Mouse (Mus musculus): ENCODE results near the gene Gcn1l1. TPM values are rescaled to one million over a fixed set of nuclear protein-coding genes. Genes with fewer than 3 reads are reported as not detected.

The Gcn1l1 gene
- polyA plus RNA-seq, 1 experiment, result 67.7 TPM

DNA sequence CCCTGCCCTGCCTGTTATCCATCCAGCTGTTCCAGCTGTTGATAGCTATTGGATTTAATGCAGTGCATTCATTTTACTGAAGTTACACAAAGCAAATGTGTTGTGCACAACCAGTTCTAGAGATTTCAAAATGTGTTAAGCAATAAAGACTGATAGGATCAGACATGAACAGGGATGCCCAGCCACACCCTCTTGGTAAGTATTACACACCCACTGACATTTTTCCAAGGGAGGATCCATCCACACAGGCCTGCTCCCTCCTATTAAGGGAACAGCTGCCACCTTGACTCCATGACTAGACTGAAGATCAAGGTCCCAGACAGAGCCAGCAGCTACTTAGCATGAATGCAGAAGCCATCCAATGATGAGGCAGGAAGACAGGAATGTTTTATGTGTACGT, 92.2 kb downstream of the Gcn1l1 start:
- TF ChIP-seq POLR2A (IDR thresholded peaks at IDR 0.05; ENCODE audit: control insufficient read depth, low read depth, low read length) (no peak), CTCF (IDR thresholded peaks at IDR 0.05; ENCODE audit: control insufficient read depth, insufficient read depth, insufficient replicate concordance, low read depth, low read length) (no peak)
- Histone ChIP-seq H3K4me3 (ENCODE audit: control insufficient read depth, low read depth, low read length) (no peak overlapping the region), H3K4me1 (ENCODE audit: control insufficient read depth, insufficient read depth, low read length) (peaks cover 7% of the 10 kb centered on the region), H3K36me3 (ENCODE audit: control insufficient read depth, insufficient read depth, low read length) (no peaks in the 10 kb centered on the region), H3K27ac (ENCODE audit: control insufficient read depth, insufficient read depth, low read depth, low read length) (no peak overlapping the region), H3K27me3 (ENCODE audit: control insufficient read depth, insufficient read depth, low read length) (no peaks in the 10 kb centered on the region)

DNA sequence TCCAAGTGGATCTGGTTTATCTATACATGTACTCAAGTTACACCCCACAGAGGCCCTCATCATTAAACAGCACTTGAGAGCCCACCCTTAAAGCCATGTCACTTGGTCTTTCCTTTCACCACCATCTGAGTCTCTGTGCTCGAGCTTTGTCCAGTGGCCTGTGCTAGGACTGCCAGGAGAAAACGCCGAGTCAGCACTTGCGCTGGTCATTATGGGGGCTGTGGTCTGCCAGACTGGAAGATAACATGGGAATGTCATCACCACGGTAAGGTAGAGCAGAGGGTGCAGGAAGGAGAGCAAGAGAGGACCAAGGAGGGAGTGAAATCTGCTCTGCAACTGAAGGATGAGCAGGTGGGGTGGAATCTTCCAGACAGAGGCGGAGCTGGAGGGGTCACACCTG, 93.3 kb downstream of the Gcn1l1 start:
- no peak overlapping the region for H3K4me3 ChIP-seq (ENCODE audit: control insufficient read depth, low read depth, low read length)
- no peak overlapping the region for H3K27ac ChIP-seq (ENCODE audit: control insufficient read depth, insufficient read depth, low read depth, low read length)
- H3K36me3 ChIP-seq (ENCODE audit: control insufficient read depth, insufficient read depth, low read length), result no peaks in the 10 kb centered on the region
- no peaks in the 10 kb centered on the region for H3K27me3 ChIP-seq (ENCODE audit: control insufficient read depth, insufficient read depth, low read length)
- H3K4me1 ChIP-seq (ENCODE audit: control insufficient read depth, insufficient read depth, low read length), result peaks cover 3% of the 10 kb centered on the region
- TF ChIP-seq CTCF (IDR thresholded peaks at IDR 0.05; ENCODE audit: control insufficient read depth, insufficient read depth, insufficient replicate concordance, low read depth, low read length), result no peak
- no peak for TF ChIP-seq POLR2A (IDR thresholded peaks at IDR 0.05; ENCODE audit: control insufficient read depth, low read depth, low read length)

DNA sequence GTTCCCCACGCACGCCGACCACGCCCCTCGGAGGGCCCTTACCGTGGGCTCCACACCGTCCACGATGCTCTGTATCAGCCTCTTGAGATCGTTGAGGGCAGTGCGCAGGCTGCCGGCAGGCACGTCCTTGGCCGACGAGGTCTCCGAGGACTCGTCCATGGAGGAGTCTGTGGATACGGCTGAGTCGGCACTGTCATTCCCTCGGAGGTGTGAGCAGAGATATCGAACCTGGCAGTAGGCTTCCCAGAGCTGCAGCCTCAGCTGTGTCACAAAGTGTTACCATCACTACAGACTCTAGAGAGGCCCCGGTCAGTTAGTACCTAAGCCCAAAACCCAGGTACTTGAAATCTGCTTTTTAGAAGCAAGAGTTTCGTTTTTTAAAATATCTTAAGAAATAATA, 97.6 kb downstream of the Gcn1l1 start:
- no peak overlapping the region for H3K27ac ChIP-seq (ENCODE audit: control insufficient read depth, insufficient read depth, low read depth, low read length)
- no peaks in the 10 kb centered on the region for H3K4me1 ChIP-seq (ENCODE audit: control insufficient read depth, insufficient read depth, low read length)
- TF ChIP-seq POLR2A (IDR thresholded peaks at IDR 0.05; ENCODE audit: control insufficient read depth, low read depth, low read length), result no peak
- TF ChIP-seq CTCF (IDR thresholded peaks at IDR 0.05; ENCODE audit: control insufficient read depth, insufficient read depth, insufficient replicate concordance, low read depth, low read length), result no peak
- no peak overlapping the region for H3K4me3 ChIP-seq (ENCODE audit: control insufficient read depth, low read depth, low read length)
- H3K27me3 ChIP-seq (ENCODE audit: control insufficient read depth, insufficient read depth, low read length), result no peaks in the 10 kb centered on the region
- no peaks in the 10 kb centered on the region for H3K36me3 ChIP-seq (ENCODE audit: control insufficient read depth, insufficient read depth, low read length)

DNA sequence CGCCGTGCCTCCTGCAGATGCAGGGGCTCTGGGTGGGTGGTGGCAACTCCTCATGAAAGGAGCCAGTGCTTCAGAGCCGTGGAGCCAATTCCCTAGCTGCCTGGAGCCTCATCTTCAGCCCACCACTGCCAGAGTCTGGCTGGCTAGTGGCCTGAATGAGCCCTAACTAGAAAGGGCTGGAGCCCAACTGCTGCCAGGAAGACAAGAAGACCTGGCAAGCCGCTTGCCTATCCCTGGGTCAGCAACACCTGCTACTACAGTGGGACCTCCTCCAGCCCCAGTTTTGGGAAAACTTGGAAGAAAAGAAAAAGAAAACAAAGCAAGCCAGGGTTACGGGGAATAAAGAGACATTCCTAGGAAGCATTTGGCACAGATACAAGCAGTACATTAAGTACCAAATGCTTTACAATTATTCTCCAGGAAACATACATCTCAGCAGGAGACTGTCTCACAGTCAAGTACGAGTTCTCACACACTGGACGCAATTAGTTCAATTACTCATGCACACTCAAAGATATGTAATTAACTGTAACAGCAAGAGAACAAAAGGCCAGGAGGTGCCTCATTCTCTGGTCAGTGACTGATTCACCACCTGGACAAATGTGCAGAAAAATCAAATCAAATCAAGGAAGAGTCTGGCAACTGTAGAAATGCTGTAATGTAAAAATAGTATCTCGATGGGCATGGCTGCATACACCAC, 101.5 kb downstream of the Gcn1l1 start:
- TF ChIP-seq CTCF (IDR thresholded peaks at IDR 0.05; ENCODE audit: control insufficient read depth, insufficient read depth, insufficient replicate concordance, low read depth, low read length) (no peak), POLR2A (IDR thresholded peaks at IDR 0.05; ENCODE audit: control insufficient read depth, low read depth, low read length) (no peak)
- H3K36me3 ChIP-seq (ENCODE audit: control insufficient read depth, insufficient read depth, low read length), result no peaks in the 10 kb centered on the region
- H3K27ac ChIP-seq (ENCODE audit: control insufficient read depth, insufficient read depth, low read depth, low read length), result no peak overlapping the region

DNA sequence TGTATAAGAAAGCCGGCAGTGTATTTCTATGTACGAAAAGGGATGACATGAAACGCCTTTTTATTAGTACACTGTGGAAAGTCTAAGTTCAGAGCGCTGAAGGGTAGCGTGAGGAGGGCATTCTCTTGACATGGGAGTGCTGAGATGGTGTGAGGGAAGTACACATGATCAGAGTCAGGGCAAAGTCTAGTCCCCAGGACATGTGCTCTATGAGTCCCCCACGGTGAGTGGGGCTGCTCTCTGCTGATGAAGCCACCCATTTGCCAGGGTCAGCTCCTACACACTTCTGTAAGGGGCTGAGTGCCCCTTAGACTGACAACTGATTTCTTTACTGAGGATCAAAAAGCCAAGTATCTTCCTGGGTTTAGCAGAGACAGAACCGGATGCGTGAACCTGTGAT, 102.2 kb downstream of the Gcn1l1 start:
- H3K4me3 ChIP-seq (ENCODE audit: control insufficient read depth, low read depth, low read length), result no peak overlapping the region
- H3K27ac ChIP-seq (ENCODE audit: control insufficient read depth, insufficient read depth, low read depth, low read length), result no peak overlapping the region
- TF ChIP-seq CTCF (IDR thresholded peaks at IDR 0.05; ENCODE audit: control insufficient read depth, insufficient read depth, insufficient replicate concordance, low read depth, low read length) (no peak), POLR2A (IDR thresholded peaks at IDR 0.05; ENCODE audit: control insufficient read depth, low read depth, low read length) (no peak)
- H3K27me3 ChIP-seq (ENCODE audit: control insufficient read depth, insufficient read depth, low read length), result no peaks in the 10 kb centered on the region
- H3K36me3 ChIP-seq (ENCODE audit: control insufficient read depth, insufficient read depth, low read length), result no peaks in the 10 kb centered on the region
- no peaks in the 10 kb centered on the region for H3K4me1 ChIP-seq (ENCODE audit: control insufficient read depth, insufficient read depth, low read length)

More for the DNA sequence above, 101.5 kb downstream of the Gcn1l1 start:
- H3K27me3 ChIP-seq (ENCODE audit: control insufficient read depth, insufficient read depth, low read length), result no peaks in the 10 kb centered on the region
- no peaks in the 10 kb centered on the region for H3K4me1 ChIP-seq (ENCODE audit: control insufficient read depth, insufficient read depth, low read length)
- H3K4me3 ChIP-seq (ENCODE audit: control insufficient read depth, low read depth, low read length), result no peak overlapping the region

DNA sequence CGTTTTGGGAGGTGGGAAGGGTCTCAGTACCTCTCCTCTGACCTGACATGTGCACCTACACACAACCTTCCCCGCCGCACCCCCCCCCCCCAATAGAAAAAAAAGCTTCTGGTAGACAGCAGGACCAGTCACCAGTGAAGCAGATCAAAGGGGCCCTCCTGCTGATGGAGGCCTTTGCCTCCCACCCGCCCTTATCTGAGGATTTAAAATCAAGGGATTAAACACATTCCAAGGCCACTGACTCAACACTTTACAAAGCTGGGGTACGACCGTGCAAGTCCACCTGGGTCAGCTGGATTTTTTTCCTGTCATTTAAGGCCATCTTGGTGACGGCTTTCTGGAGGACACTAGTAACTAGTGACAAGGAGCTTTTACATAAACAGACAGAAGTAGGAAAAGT, 102.8 kb downstream of the Gcn1l1 start:
- H3K27me3 ChIP-seq (ENCODE audit: control insufficient read depth, insufficient read depth, low read length), result no peaks in the 10 kb centered on the region
- no peak overlapping the region for H3K4me3 ChIP-seq (ENCODE audit: control insufficient read depth, low read depth, low read length)
- H3K27ac ChIP-seq (ENCODE audit: control insufficient read depth, insufficient read depth, low read depth, low read length), result no peak overlapping the region
- no peak for TF ChIP-seq POLR2A (IDR thresholded peaks at IDR 0.05; ENCODE audit: control insufficient read depth, low read depth, low read length)
- no peak for TF ChIP-seq CTCF (IDR thresholded peaks at IDR 0.05; ENCODE audit: control insufficient read depth, insufficient read depth, insufficient replicate concordance, low read depth, low read length)
- no peaks in the 10 kb centered on the region for H3K36me3 ChIP-seq (ENCODE audit: control insufficient read depth, insufficient read depth, low read length)
- no peaks in the 10 kb centered on the region for H3K4me1 ChIP-seq (ENCODE audit: control insufficient read depth, insufficient read depth, low read length)

DNA sequence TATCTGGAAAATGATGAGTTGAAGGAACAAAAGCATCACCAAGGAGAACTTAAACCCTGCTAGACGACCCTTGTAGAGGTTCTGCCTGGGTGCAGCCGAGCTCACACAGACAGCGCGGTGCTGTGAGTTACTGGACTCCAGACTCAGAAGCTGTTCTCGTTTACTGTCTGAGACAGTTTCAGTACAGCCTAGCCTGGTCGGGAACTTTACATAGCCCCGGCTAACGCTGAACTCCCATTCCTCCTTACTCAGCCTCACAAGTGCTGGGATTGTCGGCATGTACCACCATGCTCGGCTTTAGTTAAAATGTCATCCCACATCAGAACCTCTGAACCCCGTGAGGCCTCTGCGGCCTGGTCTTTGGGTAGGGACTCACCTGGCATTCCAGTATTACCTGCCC, 103.9 kb downstream of the Gcn1l1 start:
- H3K27me3 ChIP-seq (ENCODE audit: control insufficient read depth, insufficient read depth, low read length), result no peaks in the 10 kb centered on the region
- H3K4me3 ChIP-seq (ENCODE audit: control insufficient read depth, low read depth, low read length), result no peak overlapping the region
- no peak overlapping the region for H3K27ac ChIP-seq (ENCODE audit: control insufficient read depth, insufficient read depth, low read depth, low read length)
- no peaks in the 10 kb centered on the region for H3K4me1 ChIP-seq (ENCODE audit: control insufficient read depth, insufficient read depth, low read length)
- H3K36me3 ChIP-seq (ENCODE audit: control insufficient read depth, insufficient read depth, low read length), result no peaks in the 10 kb centered on the region
- no peak for TF ChIP-seq POLR2A (IDR thresholded peaks at IDR 0.05; ENCODE audit: control insufficient read depth, low read depth, low read length)

DNA sequence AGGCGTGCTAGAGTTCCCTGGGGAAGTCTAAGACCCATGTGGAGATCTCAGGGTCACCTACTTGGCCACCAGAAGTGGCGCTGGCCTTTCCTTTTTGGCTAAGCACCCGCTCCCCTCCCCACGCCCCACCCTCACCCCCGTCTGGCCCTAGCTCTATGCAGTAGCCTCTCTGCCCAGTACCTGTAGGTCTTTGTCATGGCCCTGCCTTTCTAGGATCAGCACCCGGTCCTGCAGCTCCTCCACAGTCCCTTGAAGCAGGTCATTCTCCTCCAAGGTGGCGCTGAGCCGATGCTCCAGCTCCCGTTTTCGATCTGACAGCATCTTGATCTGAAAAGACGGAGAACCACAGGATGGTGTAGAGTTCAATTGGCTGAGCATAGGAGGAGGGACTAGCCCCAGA, 104.9 kb downstream of the Gcn1l1 start:
- Histone ChIP-seq H3K27me3 (ENCODE audit: control insufficient read depth, insufficient read depth, low read length) (no peaks in the 10 kb centered on the region), H3K27ac (ENCODE audit: control insufficient read depth, insufficient read depth, low read depth, low read length) (no peak overlapping the region), H3K4me1 (ENCODE audit: control insufficient read depth, insufficient read depth, low read length) (no peaks in the 10 kb centered on the region), H3K4me3 (ENCODE audit: control insufficient read depth, low read depth, low read length) (no peak overlapping the region), H3K36me3 (ENCODE audit: control insufficient read depth, insufficient read depth, low read length) (no peaks in the 10 kb centered on the region)
- TF ChIP-seq POLR2A (IDR thresholded peaks at IDR 0.05; ENCODE audit: control insufficient read depth, low read depth, low read length) (no peak), CTCF (IDR thresholded peaks at IDR 0.05; ENCODE audit: control insufficient read depth, insufficient read depth, insufficient replicate concordance, low read depth, low read length) (no peak)

All from testis, adult 2 months (tissue).